Mouse (Mus musculus): Measurements from ENCODE around the gene Arl15.

DNA sequence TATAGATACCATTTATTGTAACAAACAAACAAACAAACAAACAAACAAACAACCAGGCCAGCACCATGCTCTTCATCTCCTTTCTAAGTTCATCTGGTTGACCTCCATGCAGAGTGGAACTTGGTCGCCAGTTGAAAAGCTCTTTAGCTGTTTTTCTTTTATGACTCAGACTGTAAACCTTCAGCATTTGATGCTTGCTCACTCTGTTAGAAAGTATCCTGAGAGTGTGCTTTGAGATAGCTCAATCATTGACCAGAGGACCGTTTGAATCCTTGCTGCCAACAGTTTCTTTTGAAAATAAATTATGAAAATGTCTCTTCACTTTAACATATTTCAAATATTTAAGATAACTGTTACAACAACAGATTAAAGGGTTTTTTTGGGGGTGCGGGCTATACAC is 103.2 kb downstream of the Arl15 start:
- TF ChIP-seq CTCF (IDR thresholded peaks at IDR 0.05), result no peak
- TF ChIP-seq EP300 (IDR thresholded peaks at IDR 0.05), result no peak
